Mouse (Mus musculus): Measurements from ENCODE around the gene St8sia2.
"Not testable (repeated sequence)": the region's sequence is repeated elsewhere in the genome, so short reads cannot be mapped to it uniquely, and the experiment has no call there.

St8sia2 gene

GRCm38 (mm10) chr7:73989366-73989765, 24.1 kb downstream of the St8sia2 start:
- no peak for DNase-seq (ENCODE audit: low read depth, low spot score)

- not testable (repeated sequence) for DNase-seq (ENCODE audit: low read depth, low spot score)
Observed at GRCm38 (mm10) chr7:73972157-73972556, 41.3 kb downstream of the St8sia2 start.

GRCm38 (mm10) chr7:73965164-73965563, 48.3 kb downstream of the St8sia2 start:
- DNase-seq (ENCODE audit: low read depth, low spot score): no peak

GRCm38 (mm10) chr7:73962431-73962830, 51.1 kb downstream of the St8sia2 start:
- DNase-seq (ENCODE audit: low read depth, low spot score): no peak

GRCm38 (mm10) chr7:73954441-73954840, 59.0 kb downstream of the St8sia2 start:
- DNase-seq (ENCODE audit: low read depth, low spot score): peak; percentile 11

- no peak for DNase-seq (ENCODE audit: low read depth, low spot score)
Observed at GRCm38 (mm10) chr7:73953131-73953530, 60.4 kb downstream of the St8sia2 start.

- peak; percentile 36 for DNase-seq (ENCODE audit: low read depth, low spot score)
Observed at GRCm38 (mm10) chr7:73941640-73942039, 71.8 kb downstream of the St8sia2 start.

GRCm38 (mm10) chr7:73939236-73939635, 74.3 kb downstream of the St8sia2 start:
- DNase-seq (ENCODE audit: low read depth, low spot score): no peak

- no peak for DNase-seq (ENCODE audit: low read depth, low spot score)
Observed at GRCm38 (mm10) chr7:73938046-73938810, 75.3 kb downstream of the St8sia2 start.

GRCm38 (mm10) chr7:73936119-73936518, 77.4 kb downstream of the St8sia2 start:
- DNase-seq (ENCODE audit: low read depth, low spot score): no peak

- DNase-seq (ENCODE audit: low read depth, low spot score): no peak
Observed at GRCm38 (mm10) chr7:73935703-73936102, 77.8 kb downstream of the St8sia2 start.

GRCm38 (mm10) chr7:73933036-73933435, 80.5 kb downstream of the St8sia2 start:
- no peak for DNase-seq (ENCODE audit: low read depth, low spot score)

- DNase-seq (ENCODE audit: low read depth, low spot score): no peak
Observed at GRCm38 (mm10) chr7:73920921-73921485, 92.5 kb downstream of the St8sia2 start.

GRCm38 (mm10) chr7:73917633-73918311, 95.7 kb downstream of the St8sia2 start:
- no peak for DNase-seq (ENCODE audit: low read depth, low spot score)

- DNase-seq (ENCODE audit: low read depth, low spot score): no peak
Observed at GRCm38 (mm10) chr7:73911899-73912298, 101.6 kb downstream of the St8sia2 start.

GRCm38 (mm10) chr7:73910843-73911242, 102.6 kb downstream of the St8sia2 start:
- no peak for DNase-seq (ENCODE audit: low read depth, low spot score)

GRCm38 (mm10) chr7:73909432-73910205, 103.9 kb downstream of the St8sia2 start:
- no peak for DNase-seq (ENCODE audit: low read depth, low spot score)

- no peak for DNase-seq (ENCODE audit: low read depth, low spot score)
Observed at GRCm38 (mm10) chr7:73894506-73894905, 119.0 kb downstream of the St8sia2 start.

GRCm38 (mm10) chr7:73891830-73892229, 121.7 kb downstream of the St8sia2 start:
- no peak for DNase-seq (ENCODE audit: low read depth, low spot score)

- DNase-seq (ENCODE audit: low read depth, low spot score): no peak
Observed at GRCm38 (mm10) chr7:73890891-73891610, 122.4 kb downstream of the St8sia2 start.

- DNase-seq (ENCODE audit: low read depth, low spot score): no peak
Observed at GRCm38 (mm10) chr7:73890466-73890865, 123.0 kb downstream of the St8sia2 start.

Data from retina, postnatal 7 days (tissue).